Mouse (Mus musculus): Measurements from ENCODE around the gene Slc38a7. TPM values are rescaled to one million over a fixed set of nuclear protein-coding genes. Genes with fewer than 3 reads are reported as not detected.
"Not testable (repeated sequence)": the region's sequence is repeated elsewhere in the genome, so short reads cannot be mapped to it uniquely, and the experiment has no call there.

Gene Slc38a7
- polyA plus RNA-seq, 1 experiment from 2014 or later = 17.5 TPM

- Histone ChIP-seq H3K9me3 (no peaks in the 10 kb centered on the region), H3K4me2 (no peak overlapping the region)
These were observed 28.2 kb upstream of the Slc38a7 start for GRCm38 (mm10) chr8:95881576-95881975.

GRCm38 (mm10) chr8:95879823-95880222 is 26.5 kb upstream of the Slc38a7 start:
- Histone ChIP-seq H3K9ac (no peak overlapping the region), H3K9me3 (no peaks in the 10 kb centered on the region), H3K4me3 (no peak overlapping the region), H3K27ac (no peak overlapping the region), H3K4me2 (no peak overlapping the region), H3K27me3 (no peaks in the 10 kb centered on the region), H3K36me3 (peaks cover 25% of the 10 kb centered on the region), H3K4me1 (peaks cover 4% of the 10 kb centered on the region; the same call in 1 of the 2 replicates)
- 88% methylated on average over 4 of the region's 4 CpGs for WGBS
- ATAC-seq (ENCODE audit: insufficient number of reproducible peaks, insufficient read depth, low FRiP score, low TSS enrichment, low read depth) = no peak

More at GRCm38 (mm10) chr8:95881576-95881975, 28.2 kb upstream of the Slc38a7 start:
- H3K4me3 ChIP-seq = no peak overlapping the region
- H3K27me3 ChIP-seq = no peaks in the 10 kb centered on the region
- H3K27ac ChIP-seq = no peak overlapping the region
- no peak for ATAC-seq (ENCODE audit: insufficient number of reproducible peaks, insufficient read depth, low FRiP score, low TSS enrichment, low read depth)
- 83% methylated on average over 3 of the region's 3 CpGs for WGBS
- peaks cover 10% of the 10 kb centered on the region for H3K36me3 ChIP-seq
- no peak overlapping the region for H3K9ac ChIP-seq
- peaks cover 11% of the 10 kb centered on the region for H3K4me1 ChIP-seq

- Histone ChIP-seq H3K4me2 (peak overlapping the region; percentile 1; the same call in 1 of the 2 replicates), H3K9me3 (no peaks in the 10 kb centered on the region), H3K4me1 (peaks cover 4% of the 10 kb centered on the region; the same call in 1 of the 2 replicates), H3K36me3 (peaks cover 40% of the 10 kb centered on the region), H3K27me3 (no peaks in the 10 kb centered on the region), H3K9ac (no peak overlapping the region), H3K27ac (no peak overlapping the region), H3K4me3 (no peak overlapping the region)
- 70% methylated on average over 12 of the region's 12 CpGs for WGBS
- ATAC-seq (ENCODE audit: insufficient number of reproducible peaks, insufficient read depth, low FRiP score, low TSS enrichment, low read depth) = no peak
These were observed 25.0 kb upstream of the Slc38a7 start for GRCm38 (mm10) chr8:95878176-95878962.

- Histone ChIP-seq H3K27ac (no peak overlapping the region), H3K4me2 (no peak overlapping the region), H3K9me3 (no peaks in the 10 kb centered on the region), H3K4me3 (no peak overlapping the region), H3K27me3 (no peaks in the 10 kb centered on the region), H3K4me1 (peaks cover 4% of the 10 kb centered on the region; the same call in 1 of the 2 replicates), H3K36me3 (peaks cover 69% of the 10 kb centered on the region), H3K9ac (no peak overlapping the region)
- WGBS = 94% methylated on average over 7 of the region's 7 CpGs
- ATAC-seq (ENCODE audit: insufficient number of reproducible peaks, insufficient read depth, low FRiP score, low TSS enrichment, low read depth) = no peak
These were observed 21.9 kb upstream of the Slc38a7 start for GRCm38 (mm10) chr8:95875270-95875669.

- 93% methylated on average over 16 of the region's 16 CpGs for WGBS
- H3K4me3 ChIP-seq = no peak overlapping the region
These were observed 18.4 kb upstream of the Slc38a7 start for GRCm38 (mm10) chr8:95871690-95872089.

GRCm38 (mm10) chr8:95864851-95865250 is 11.5 kb upstream of the Slc38a7 start:
- H3K27me3 ChIP-seq; H3K4me1 ChIP-seq; H3K4me2 ChIP-seq; H3K9ac ChIP-seq; H3K27ac ChIP-seq; H3K9me3 ChIP-seq; ATAC-seq (ENCODE audit: insufficient number of reproducible peaks, insufficient read depth, low FRiP score, low TSS enrichment, low read depth); H3K4me3 ChIP-seq: not testable (repeated sequence)
- H3K36me3 ChIP-seq = peaks cover 65% of the 10 kb centered on the region
- 94% methylated on average over 18 of the region's 18 CpGs for WGBS

More at GRCm38 (mm10) chr8:95871690-95872089, 18.4 kb upstream of the Slc38a7 start:
- Histone ChIP-seq H3K9me3 (no peaks in the 10 kb centered on the region), H3K27me3 (no peaks in the 10 kb centered on the region), H3K4me2 (no peak overlapping the region), H3K9ac (no peak overlapping the region), H3K36me3 (peaks cover 96% of the 10 kb centered on the region), H3K27ac (no peak overlapping the region), H3K4me1 (no peaks in the 10 kb centered on the region)
- no peak for ATAC-seq (ENCODE audit: insufficient number of reproducible peaks, insufficient read depth, low FRiP score, low TSS enrichment, low read depth)

GRCm38 (mm10) chr8:95863761-95864440 is 10.6 kb upstream of the Slc38a7 start:
- peaks cover 56% of the 10 kb centered on the region for H3K36me3 ChIP-seq
- WGBS = 88% methylated on average over 10 of the region's 11 CpGs
- not testable (repeated sequence) for ATAC-seq (ENCODE audit: insufficient number of reproducible peaks, insufficient read depth, low FRiP score, low TSS enrichment, low read depth); H3K9me3 ChIP-seq; H3K4me2 ChIP-seq; H3K27ac ChIP-seq; H3K9ac ChIP-seq; H3K27me3 ChIP-seq; H3K4me3 ChIP-seq; H3K4me1 ChIP-seq

- WGBS = 87% methylated on average over 6 of the region's 6 CpGs
- no peak for ATAC-seq (ENCODE audit: insufficient number of reproducible peaks, insufficient read depth, low FRiP score, low TSS enrichment, low read depth)
These were observed 835 bp upstream of the Slc38a7 start for GRCm38 (mm10) chr8:95854174-95854573.

GRCm38 (mm10) chr8:95852290-95852689 is 1.0 kb downstream of the Slc38a7 start:
- WGBS = 71% methylated on average over 4 of the region's 4 CpGs

More at GRCm38 (mm10) chr8:95854174-95854573, 835 bp upstream of the Slc38a7 start:
- no peak overlapping the region for H3K4me3 ChIP-seq
- H3K27me3 ChIP-seq = no peaks in the 10 kb centered on the region
- H3K4me1 ChIP-seq = peaks cover 9% of the 10 kb centered on the region
- no peaks in the 10 kb centered on the region for H3K9me3 ChIP-seq
- no peak overlapping the region for H3K9ac ChIP-seq
- H3K36me3 ChIP-seq = no peaks in the 10 kb centered on the region
- no peak overlapping the region for H3K4me2 ChIP-seq
- H3K27ac ChIP-seq = no peak overlapping the region

GRCm38 (mm10) chr8:95850326-95850725 is 3.0 kb downstream of the Slc38a7 start:
- Histone ChIP-seq H3K4me1 (peaks cover 9% of the 10 kb centered on the region), H3K9me3 (no peaks in the 10 kb centered on the region), H3K4me3 (no peak overlapping the region), H3K27ac (no peak overlapping the region), H3K9ac (no peak overlapping the region), H3K36me3 (peaks cover 16% of the 10 kb centered on the region), H3K27me3 (no peaks in the 10 kb centered on the region), H3K4me2 (no peak overlapping the region)
- ATAC-seq (ENCODE audit: insufficient number of reproducible peaks, insufficient read depth, low FRiP score, low TSS enrichment, low read depth) = no peak
- 92% methylated on average over 2 of the region's 2 CpGs for WGBS

More at GRCm38 (mm10) chr8:95852290-95852689, 1.0 kb downstream of the Slc38a7 start:
- no peak for ATAC-seq (ENCODE audit: insufficient number of reproducible peaks, insufficient read depth, low FRiP score, low TSS enrichment, low read depth)
- H3K27ac ChIP-seq = no peak overlapping the region
- no peaks in the 10 kb centered on the region for H3K27me3 ChIP-seq
- peak overlapping the region; percentile 73 for H3K4me2 ChIP-seq
- peaks cover 7% of the 10 kb centered on the region for H3K36me3 ChIP-seq
- H3K4me1 ChIP-seq = peaks cover 9% of the 10 kb centered on the region
- no peaks in the 10 kb centered on the region for H3K9me3 ChIP-seq
- H3K9ac ChIP-seq = peak overlapping the region; percentile 80; the same call in 1 of the 2 replicates
- peak overlapping the region; percentile 70 for H3K4me3 ChIP-seq

GRCm38 (mm10) chr8:95848734-95849464 is 4.4 kb downstream of the Slc38a7 start:
- Histone ChIP-seq H3K9ac (no peak overlapping the region), H3K27ac (no peak overlapping the region), H3K36me3 (peaks cover 29% of the 10 kb centered on the region), H3K4me3 (no peak overlapping the region), H3K27me3 (no peaks in the 10 kb centered on the region), H3K4me1 (peaks cover 9% of the 10 kb centered on the region), H3K4me2 (no peak overlapping the region), H3K9me3 (no peaks in the 10 kb centered on the region)
- ATAC-seq (ENCODE audit: insufficient number of reproducible peaks, insufficient read depth, low FRiP score, low TSS enrichment, low read depth) = no peak
- 89% methylated on average over 19 of the region's 19 CpGs for WGBS
